Mouse (Mus musculus): ENCODE measurements at regions not wholly inside any gene's neighbourhood (a gene's known extent, or its start where the extent isn't known, plus 50 kb on each side); places are given as distances from the start of the nearest gene placed in this dataset.

DNA sequence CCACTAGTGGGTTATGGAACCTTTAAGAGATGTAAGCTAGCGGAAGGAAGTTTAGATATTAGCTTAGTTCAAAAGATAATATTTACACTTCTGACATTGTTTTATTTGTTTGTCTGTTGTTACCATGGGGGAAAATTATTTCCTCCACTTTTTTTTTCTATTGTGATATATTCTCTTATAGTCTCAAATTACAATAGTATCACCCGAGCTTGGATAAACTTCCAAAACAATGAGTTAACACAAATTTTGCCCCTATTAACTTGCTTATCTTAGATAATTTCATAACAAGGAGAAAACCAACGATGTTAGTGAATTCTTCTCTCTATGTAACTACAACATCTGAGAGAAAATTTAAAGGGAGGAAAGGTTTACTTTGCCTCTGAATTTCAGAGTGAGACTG lies 1350.1 kb downstream of the Cdh8 start:
- DNase-seq (ENCODE audit: extremely low read depth, low read depth), result no peak

DNA sequence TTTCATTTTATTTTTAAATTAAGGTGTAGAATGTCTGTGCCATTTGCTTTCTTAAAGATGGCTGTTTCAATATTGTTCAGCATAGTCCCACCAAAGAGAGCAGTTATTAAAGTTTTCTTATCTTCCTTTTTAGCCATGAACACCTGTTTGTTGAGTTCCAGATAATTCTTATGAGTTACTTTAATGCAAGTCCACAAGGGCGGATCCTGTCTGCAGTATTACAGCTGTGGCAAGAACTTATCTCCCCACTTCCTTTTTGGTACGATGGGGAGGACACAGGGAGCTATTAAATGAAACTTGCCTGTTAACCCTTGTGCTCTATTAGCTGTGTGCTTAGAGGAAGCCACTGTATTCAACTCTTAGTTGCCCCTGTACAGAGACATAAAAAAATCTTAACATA lies 1350.9 kb downstream of the Cdh8 start:
- DNase-seq (ENCODE audit: extremely low read depth, low read depth), result peak; percentile 98

DNA sequence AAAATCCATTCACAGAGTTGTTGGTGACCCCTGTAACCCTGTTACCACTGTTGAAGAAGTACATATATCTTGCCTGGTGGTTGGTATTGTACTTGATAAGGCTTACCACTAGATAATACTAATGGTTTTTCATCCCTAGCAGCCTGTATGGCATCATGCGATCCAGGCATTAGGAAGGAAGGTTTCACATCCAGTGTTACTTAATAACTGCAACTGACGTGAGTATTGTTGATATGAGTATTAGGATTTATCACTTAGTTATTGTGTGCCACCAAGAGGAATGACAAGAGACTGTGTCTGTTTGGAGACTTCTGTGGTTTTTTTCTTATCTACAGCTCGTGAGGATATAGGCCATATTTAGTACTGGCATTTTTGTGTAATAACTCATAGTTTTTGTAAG lies 1354.5 kb downstream of the Cdh8 start:
- DNase-seq (ENCODE audit: extremely low read depth, low read depth), result peak; percentile 62

DNA sequence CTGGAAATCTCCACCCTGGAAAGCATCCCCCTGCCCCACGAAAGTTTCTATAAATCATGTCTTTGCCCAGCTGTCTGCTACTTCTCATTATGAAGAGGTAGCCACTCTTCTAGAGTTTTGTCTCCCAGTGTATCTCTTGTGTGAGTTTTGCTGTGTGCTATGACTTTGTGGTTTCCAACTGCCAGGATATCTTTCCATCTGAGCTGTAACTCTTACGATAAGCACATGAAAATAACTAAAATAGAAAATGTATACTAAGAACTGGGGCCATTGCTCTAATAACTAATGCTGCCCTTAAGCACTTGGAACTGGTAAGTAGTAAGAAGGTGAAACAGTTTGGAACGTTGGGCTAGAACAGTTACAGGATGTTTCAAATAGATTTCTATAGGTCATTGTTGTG lies 1362.6 kb downstream of the Cdh8 start:
- no peak for DNase-seq (ENCODE audit: extremely low read depth, low read depth)

DNA sequence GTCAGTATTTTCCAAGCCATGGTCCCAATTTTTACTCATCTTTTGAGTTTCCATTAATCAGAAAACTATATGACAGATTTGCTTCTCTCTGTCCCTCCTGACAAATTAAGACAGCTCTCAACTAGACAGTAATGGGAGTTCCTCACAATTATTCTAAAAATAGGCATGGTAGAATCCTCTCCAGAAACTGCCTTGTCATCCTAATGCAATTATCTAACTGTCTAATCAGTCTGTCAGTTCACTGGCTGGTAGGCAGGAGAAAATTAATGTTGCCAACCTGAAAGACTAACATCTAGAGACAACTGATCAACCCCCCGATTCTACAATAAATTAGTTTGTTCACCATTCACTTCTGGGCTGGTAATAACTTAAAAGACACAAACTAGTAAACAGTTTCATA lies 1399.7 kb downstream of the Cdh8 start:
- DNase-seq (ENCODE audit: extremely low read depth, low read depth), result peak; percentile 27

Measured in MEL-GATA-1-ER (cell line).